Mouse (Mus musculus): ENCODE measurements at regions not wholly inside any gene's neighbourhood (a gene's known extent, or its start where the extent isn't known, plus 50 kb on each side); places are given as distances from the start of the nearest gene placed in this dataset.

GRCm38 (mm10) chr5:118316310-118317017 lies 71.4 kb downstream of the 2410131K14Rik start:
- DNase-seq = no peak

GRCm38 (mm10) chr5:118318073-118318472 lies 73.0 kb downstream of the 2410131K14Rik start:
- DNase-seq = no peak

DNA sequence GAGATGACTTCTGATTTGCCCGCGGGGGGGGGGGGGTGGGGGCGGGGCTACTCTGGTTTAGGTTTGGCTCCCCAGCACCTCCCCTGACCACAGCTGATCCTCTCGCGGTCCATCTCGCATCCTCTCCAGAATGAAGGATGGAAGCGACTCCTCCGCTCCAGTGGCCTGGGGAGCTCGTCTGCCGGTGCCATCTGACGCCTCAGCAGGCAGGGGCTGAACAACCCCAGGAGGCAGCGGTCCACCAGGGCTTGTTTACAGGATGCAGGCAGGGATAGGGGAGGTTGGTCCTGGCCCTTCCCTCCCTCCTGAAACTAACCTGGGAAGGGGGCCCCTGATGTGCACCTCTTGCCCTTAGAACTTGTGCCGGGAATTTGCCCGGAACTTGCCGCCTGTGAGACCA lies 73.9 kb downstream of the 2410131K14Rik start:
- no peak for DNase-seq

GRCm38 (mm10) chr5:118321719-118322455 lies 76.9 kb downstream of the 2410131K14Rik start:
- no peak for DNase-seq

- no peak for DNase-seq
Observed at GRCm38 (mm10) chr5:118323151-118323550, 78.1 kb downstream of the 2410131K14Rik start.

DNA sequence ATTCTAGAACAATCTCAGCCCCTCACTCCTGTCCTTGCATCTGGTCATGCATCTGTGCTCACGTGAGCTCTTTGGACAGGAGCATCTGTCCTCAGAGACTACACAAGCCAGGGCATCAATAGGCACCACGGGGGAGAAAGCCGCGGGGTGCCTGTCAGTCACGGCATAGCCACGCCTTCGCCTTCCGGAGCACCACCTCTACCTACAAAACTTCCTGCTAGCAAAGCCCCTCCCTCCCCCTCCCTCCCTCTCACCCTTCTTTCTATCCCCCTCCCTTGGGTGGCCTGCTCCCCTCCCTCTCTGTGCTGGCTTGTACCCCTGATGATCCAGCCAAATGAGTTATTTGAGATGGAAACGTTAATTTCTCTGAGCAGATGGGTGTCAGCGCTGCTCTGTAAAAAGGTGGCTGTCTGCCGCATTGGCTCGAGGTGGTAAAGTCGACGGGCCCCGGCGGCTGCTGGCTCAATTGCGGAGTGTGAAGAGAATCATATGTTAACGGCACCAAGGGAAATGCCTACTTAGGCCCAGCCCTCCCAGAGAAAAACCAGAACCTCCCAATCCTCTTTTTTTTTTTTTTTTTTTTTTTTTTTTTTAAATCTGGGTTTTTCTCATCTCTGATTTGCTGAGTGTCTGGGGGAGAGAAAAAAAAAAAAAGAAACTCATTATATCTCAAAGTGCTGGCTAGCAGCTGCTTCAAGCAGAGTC lies 82.0 kb downstream of the 2410131K14Rik start:
- DNase-seq = peak; percentile 16

GRCm38 (mm10) chr5:118327961-118328712 lies 83.1 kb downstream of the 2410131K14Rik start:
- peak; percentile 34 for DNase-seq

GRCm38 (mm10) chr5:118329143-118329542 lies 84.1 kb downstream of the 2410131K14Rik start:
- no peak for DNase-seq

GRCm38 (mm10) chr5:118331286-118331607 lies 86.2 kb downstream of the 2410131K14Rik start:
- no peak for DNase-seq

DNA sequence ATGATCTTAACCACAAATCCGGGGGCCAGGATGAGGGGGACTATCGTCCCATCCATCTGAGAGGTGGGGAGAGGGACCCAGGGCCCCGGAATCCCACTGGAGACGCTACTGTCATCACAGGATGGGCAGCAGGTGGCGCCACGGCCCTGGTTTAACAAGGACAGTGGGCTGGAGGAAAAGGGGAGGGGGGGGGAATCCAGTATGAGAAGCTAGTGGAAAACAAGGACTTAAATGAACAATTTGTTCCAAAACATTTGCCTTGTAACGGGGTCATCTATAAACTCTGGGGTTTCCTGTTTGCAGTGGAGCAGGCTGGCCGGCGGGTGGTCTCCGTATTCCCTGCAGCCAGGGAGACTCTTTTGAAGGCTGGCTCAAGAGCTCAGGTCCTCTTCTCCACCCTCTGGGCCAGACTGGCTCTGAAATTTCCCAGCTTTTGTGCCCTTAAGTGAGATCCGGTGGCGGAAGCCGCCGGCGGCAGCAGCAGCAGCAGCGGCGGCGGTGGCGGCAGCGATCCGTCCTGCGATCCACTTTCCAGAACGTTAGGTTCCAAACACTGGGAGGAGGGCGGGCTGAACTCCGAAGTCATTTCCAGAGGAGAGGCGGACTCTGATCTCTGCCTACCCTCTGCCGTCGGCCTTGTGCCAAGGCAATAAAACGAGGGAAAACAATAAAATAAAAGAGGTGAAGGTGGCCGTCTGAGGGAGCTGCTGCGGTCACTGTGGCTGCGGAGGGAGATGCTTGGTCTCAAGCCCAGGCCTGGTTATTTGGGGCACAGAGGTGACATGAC lies 86.8 kb downstream of the 2410131K14Rik start:
- peak; percentile 66 for DNase-seq

GRCm38 (mm10) chr5:118334054-118334453 lies 89.0 kb downstream of the 2410131K14Rik start:
- no peak for DNase-seq

GRCm38 (mm10) chr5:118338186-118338585 lies 93.2 kb downstream of the 2410131K14Rik start:
- DNase-seq = no peak

- peak; percentile 47 for DNase-seq
Observed at GRCm38 (mm10) chr5:118339676-118340661, 94.9 kb downstream of the 2410131K14Rik start.

DNA sequence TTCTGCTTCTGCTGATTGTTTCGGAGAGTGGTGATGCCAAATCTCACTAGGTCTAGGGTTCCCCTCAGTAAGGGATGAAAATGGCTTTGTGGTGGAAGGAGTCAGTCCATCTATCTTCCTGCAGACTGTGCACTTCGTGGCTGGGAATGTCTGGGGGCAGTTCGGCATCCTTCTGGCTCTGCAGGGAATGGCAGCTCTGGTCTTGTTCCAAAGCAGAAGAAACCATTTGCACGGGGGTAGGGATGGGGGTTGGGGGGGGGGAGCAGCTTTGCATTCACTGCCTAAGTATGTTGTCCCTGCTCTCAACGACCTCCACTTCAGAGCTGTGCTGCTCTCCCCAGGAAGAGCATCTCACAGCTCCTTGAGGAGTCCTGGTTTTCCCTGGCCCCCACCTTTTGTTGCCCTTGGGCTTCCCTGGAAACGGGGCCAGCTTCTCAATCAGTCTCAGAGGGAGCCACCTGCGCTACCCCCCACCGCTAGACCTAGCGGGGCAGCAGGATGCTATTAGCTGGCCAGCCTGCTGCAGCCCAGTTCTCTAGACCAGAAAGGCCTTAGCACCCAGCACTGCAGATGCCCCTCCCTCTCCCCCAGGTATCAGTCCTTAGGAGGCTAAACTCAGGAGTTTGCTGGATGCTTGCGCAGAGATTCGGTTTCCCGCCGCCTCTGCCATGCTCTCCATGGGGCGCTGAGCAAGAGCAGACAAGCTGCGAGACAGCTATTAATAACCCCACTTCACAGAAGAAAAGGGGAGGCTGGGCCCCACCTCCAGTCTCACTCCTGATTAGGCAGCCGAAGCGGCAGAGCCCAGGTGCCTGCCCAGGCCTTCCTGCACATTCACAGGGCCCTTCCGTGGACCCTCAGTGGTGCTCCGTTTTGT lies 98.7 kb downstream of the 2410131K14Rik start:
- no peak for DNase-seq

GRCm38 (mm10) chr5:118345226-118345625 lies 100.2 kb downstream of the 2410131K14Rik start:
- DNase-seq = no peak

DNA sequence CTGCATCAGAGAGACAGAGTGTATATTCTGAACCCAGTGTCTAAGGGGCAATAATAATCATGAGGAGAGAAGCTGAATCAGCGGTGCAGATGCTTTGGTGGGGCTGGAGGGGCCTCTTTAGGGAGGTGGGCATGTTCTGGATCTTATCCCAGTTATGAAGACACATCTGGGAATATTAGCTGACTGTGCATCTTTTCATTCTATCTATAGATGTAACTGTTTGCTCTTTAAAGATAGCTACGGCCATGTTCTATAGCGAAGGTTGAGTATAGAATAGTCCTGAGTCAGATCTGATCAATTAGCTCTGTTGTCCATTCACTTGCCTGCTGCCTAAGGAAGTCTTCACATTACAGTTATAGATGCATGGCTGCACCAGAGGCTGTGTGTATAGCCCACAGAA lies 104.0 kb downstream of the 2410131K14Rik start:
- DNase-seq = no peak

DNA sequence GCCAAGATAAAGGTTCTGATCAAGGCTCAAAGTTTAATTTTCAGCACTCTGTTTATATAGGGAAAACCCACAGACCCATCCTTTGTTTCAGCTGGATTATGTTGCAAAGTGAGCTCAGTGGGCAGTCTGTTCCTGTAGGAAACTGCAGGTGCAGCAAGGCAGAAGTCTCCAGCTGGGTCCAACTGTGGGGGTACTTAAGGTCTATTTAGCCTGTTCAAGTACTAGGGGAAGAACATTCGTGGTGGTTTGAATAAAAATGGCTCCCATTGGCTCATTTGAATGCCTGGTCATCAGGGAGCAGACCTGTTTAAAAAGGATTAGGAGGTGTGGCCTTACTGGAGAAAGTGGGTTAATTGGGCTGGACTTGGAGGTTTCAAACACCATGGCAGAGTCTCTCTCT lies 106.3 kb downstream of the 2410131K14Rik start:
- DNase-seq = no peak

DNA sequence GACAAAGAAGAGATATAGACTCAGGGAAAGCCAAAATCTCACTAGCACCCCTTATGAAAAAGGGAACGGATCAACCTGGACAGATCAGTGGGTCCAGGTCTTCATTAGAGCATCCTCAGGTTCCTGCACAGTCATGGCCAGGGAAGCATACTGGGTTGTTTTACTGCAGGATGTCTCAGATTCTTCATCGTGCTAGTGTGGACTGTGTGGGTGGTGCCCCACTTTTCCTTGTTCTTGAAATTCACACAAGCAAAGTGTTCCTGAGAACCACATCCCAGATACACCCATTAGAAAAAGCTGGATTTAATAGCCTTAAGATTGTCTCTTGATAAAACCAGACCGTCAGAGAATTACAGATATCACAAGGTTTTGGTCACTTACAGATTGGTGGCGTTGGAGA lies 107.1 kb downstream of the 2410131K14Rik start:
- DNase-seq = no peak

DNA sequence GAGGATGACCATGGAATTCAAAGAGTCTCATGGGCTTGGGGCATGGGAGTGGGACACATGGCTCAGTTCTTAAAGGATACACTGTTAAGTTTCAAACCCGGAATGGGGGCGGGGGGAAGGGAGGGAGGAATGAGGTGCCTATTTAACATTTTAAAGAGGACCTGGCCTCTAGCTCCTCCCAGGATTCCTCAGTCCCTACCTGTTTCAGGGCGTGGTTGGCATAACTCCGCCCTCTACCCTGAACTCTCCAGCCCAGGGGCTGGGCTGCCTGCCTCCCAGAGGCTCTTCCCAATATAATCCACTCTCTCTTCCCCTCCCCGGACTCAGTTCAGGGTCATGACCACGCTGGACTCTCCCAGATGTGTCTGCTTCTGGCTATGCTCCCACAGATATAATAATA lies 108.0 kb downstream of the 2410131K14Rik start:
- DNase-seq = no peak

Measured in adrenal gland, adult 2 months (tissue).